Mouse (Mus musculus) heart, embryonic 13.5 days (tissue): ENCODE measurements around the gene Myo7a. TPM values are rescaled to one million over a fixed set of nuclear protein-coding genes. Genes with fewer than 3 reads are reported as not detected.
A peak's percentile ranks its signal among the peaks of the same experiment; 100 is the strongest.

Experiments
- ATAC-seq: fragments of 200-750 bp; cut with Nextera tagmentation; 2 replicates; pipeline ENCODE4 v1.8.0; 2017; ENCODE audit warnings: moderate TSS enrichment; ENCODE audit not compliant: insufficient number of reproducible peaks, low FRiP score, low TSS enrichment; ENCODE audit errors: extremely low read depth
- H3K27ac ChIP-seq: fragments of 300-500 bp; sonication (generic); replicated peaks from 2 replicates; pipeline ENCODE4 v1.5.1; 2015; ENCODE audit warnings: moderate library complexity, mild to moderate bottlenecking, inconsistent platforms
- H3K27me3 ChIP-seq: fragments of 300-500 bp; sonication (generic); replicated peaks from 2 replicates; pipeline ENCODE4 v1.6.1; 2015; ENCODE audit warnings: mild to moderate bottlenecking, inconsistent platforms
- H3K36me3 ChIP-seq: fragments of 300-500 bp; sonication (generic); 2 replicates; pipeline ENCODE4 v1.6.1; 2015; ENCODE audit warnings: mild to moderate bottlenecking, inconsistent platforms
- H3K4me1 ChIP-seq: fragments of 300-500 bp; sonication (generic); 2 replicates; pipeline ENCODE4 v1.6.1; 2015; ENCODE audit warnings: inconsistent platforms
- H3K4me2 ChIP-seq: fragments of 300-500 bp; sonication (generic); 2 replicates; pipeline ENCODE4 v1.6.1; 2015; ENCODE audit warnings: inconsistent platforms, mild to moderate bottlenecking, moderate library complexity
- H3K4me3 ChIP-seq: fragments of 300-500 bp; sonication (generic); 2 replicates; pipeline ENCODE4 v1.5.1; 2015; ENCODE audit warnings: moderate library complexity, mild to moderate bottlenecking, inconsistent platforms
- H3K9ac ChIP-seq: fragments of 300-500 bp; sonication (generic); 2 replicates; pipeline ENCODE4 v1.6.1; 2015; ENCODE audit warnings: inconsistent platforms, mild to moderate bottlenecking, moderate library complexity
- H3K9me3 ChIP-seq: fragments of 300-500 bp; sonication (generic); 2 replicates; pipeline ENCODE4 v1.6.1; 2016; ENCODE audit warnings: inconsistent platforms
- WGBS: fragments of 180-500 bp; shearing (Covaris S2); methylation state at CpG from one replicate; pipeline ENCODE4 v1.1.7; 2015; ENCODE audit warnings: mixed read lengths; 5-methylcytosine and 5-hydroxymethylcytosine counted together
- polyA plus RNA-seq: library from polyadenylated mRNA; unstranded; fragments of >200 nt; fragmentation: Nextera tagmentation; extraction: Ambion mirVana; gene quantifications from 2 replicates; pipeline ENCODE4 v1.2.1, GENCODE M21; 2015

The Myo7a gene
- polyA plus RNA-seq, 1 experiment from 2014 or later = 8.6 TPM

GRCm38 (mm10) chr7:98102488-98102887 lies 16.8 kb downstream of the Myo7a start:
- Histone ChIP-seq H3K4me3 (no peak overlapping the region), H3K4me1 (peaks cover 32% of the 10 kb centered on the region), H3K27ac (peak overlapping the region; percentile 72), H3K9me3 (no peaks in the 10 kb centered on the region), H3K27me3 (no peaks in the 10 kb centered on the region), H3K36me3 (peaks cover 7% of the 10 kb centered on the region), H3K9ac (peak overlapping the region; percentile 80), H3K4me2 (peak overlapping the region; percentile 69)
- 92% methylated on average over 11 of the region's 11 CpGs for WGBS
- ATAC-seq = no peak

DNA sequence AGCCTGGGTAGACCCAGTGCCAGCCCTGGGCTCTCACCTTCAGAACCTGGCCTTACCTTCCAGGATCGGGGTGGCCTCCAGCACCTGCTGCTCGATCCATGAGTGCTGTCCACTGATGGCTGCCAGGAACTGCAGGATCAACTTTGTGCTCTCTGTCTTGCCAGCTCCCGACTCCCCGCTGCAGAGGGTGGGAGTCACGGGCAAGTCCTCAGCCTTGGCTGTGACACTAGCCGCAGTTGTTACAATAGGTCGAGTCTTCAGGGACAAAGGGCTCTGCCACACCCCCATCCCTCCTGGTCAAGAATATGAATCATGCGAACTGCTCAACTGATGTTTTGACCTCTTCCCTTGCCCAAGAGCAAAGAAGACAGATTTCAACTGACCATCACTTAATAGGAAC lies 21.8 kb downstream of the Myo7a start:
- Histone ChIP-seq H3K4me3 (no peak overlapping the region), H3K4me2 (no peak overlapping the region), H3K36me3 (peaks cover 23% of the 10 kb centered on the region), H3K27me3 (no peaks in the 10 kb centered on the region), H3K9ac (no peak overlapping the region), H3K9me3 (peaks cover 7% of the 10 kb centered on the region; the same call in 1 of the 2 replicates), H3K27ac (no peak overlapping the region), H3K4me1 (peaks cover 2% of the 10 kb centered on the region)
- WGBS = 90% methylated on average over 8 of the region's 8 CpGs
- ATAC-seq = no peak

DNA sequence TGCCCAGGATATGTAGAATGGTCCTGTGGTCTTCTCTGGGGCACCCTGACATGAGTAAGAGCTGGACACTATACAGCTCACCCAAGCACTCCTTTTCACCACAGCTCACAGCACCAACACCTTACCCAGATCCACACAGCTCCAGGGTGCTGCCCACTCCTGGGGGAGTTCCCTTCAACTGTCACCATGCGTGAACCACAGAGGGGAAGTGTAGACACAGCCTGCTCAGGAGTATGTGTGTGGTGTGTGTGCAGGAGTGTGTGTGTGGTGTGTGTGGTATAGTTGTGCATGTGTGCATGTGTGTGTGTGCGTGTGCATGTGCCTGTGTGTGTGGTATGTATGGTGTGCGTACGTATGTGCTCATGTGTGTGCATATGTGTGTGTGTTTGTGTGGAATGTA lies 23.5 kb downstream of the Myo7a start:
- WGBS = 87% methylated on average over 4 of the region's 4 CpGs
- H3K9ac ChIP-seq = no peak overlapping the region
- no peak for ATAC-seq
- H3K4me1 ChIP-seq = no peaks in the 10 kb centered on the region
- H3K9me3 ChIP-seq = peaks cover 7% of the 10 kb centered on the region; the same call in 1 of the 2 replicates
- no peak overlapping the region for H3K4me3 ChIP-seq
- no peak overlapping the region for H3K27ac ChIP-seq
- H3K4me2 ChIP-seq = no peak overlapping the region
- peaks cover 23% of the 10 kb centered on the region for H3K36me3 ChIP-seq
- H3K27me3 ChIP-seq = no peaks in the 10 kb centered on the region

DNA sequence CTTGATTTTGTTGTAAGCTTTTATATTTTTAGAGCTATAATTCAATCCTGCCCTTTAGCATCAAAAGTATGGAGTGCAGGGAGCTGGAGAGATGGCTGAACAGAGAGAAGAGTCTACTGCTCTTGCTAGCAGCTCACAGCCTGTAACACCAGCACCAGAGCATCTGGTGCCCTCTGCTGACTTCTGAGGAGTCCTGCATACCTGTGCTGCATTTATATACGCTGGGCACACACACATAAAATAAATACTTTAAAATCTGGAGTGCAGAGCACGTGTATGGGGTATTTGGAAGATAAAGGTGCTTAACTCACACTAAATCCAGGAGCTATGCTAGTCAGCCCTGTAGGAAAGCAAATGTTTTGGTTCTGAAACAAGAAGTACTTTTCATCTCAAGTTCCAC lies 33.0 kb downstream of the Myo7a start:
- Histone ChIP-seq H3K9me3 (no peaks in the 10 kb centered on the region), H3K4me2 (no peak overlapping the region), H3K27ac (no peak overlapping the region), H3K4me3 (no peak overlapping the region), H3K36me3 (no peaks in the 10 kb centered on the region), H3K4me1 (peaks cover 32% of the 10 kb centered on the region), H3K27me3 (no peaks in the 10 kb centered on the region), H3K9ac (no peak overlapping the region)
- WGBS = 38% methylated on average over 2 of the region's 2 CpGs
- ATAC-seq = no peak

- Histone ChIP-seq H3K4me3 (peak overlapping the region; percentile 20; the same call in 1 of the 2 replicates), H3K9ac (peak overlapping the region; percentile 44; the same call in 1 of the 2 replicates)
- no peak for ATAC-seq
These were observed 34.0 kb downstream of the Myo7a start for GRCm38 (mm10) chr7:98085314-98085713.

GRCm38 (mm10) chr7:98084541-98085293 lies 34.6 kb downstream of the Myo7a start:
- ATAC-seq = no peak

More at GRCm38 (mm10) chr7:98085314-98085713, 34.0 kb downstream of the Myo7a start:
- Histone ChIP-seq H3K4me1 (peaks cover 32% of the 10 kb centered on the region), H3K27me3 (no peaks in the 10 kb centered on the region), H3K9me3 (no peaks in the 10 kb centered on the region), H3K36me3 (no peaks in the 10 kb centered on the region), H3K4me2 (peak overlapping the region; percentile 39), H3K27ac (peak overlapping the region; percentile 48)
- WGBS = 54% methylated on average over 7 of the region's 7 CpGs

GRCm38 (mm10) chr7:98082376-98082775 lies 36.9 kb downstream of the Myo7a start:
- Histone ChIP-seq H3K9ac (no peak overlapping the region), H3K27me3 (no peaks in the 10 kb centered on the region), H3K4me1 (peaks cover 32% of the 10 kb centered on the region), H3K9me3 (no peaks in the 10 kb centered on the region), H3K27ac (no peak overlapping the region), H3K4me3 (no peak overlapping the region), H3K36me3 (peaks cover 12% of the 10 kb centered on the region; the same call in 1 of the 2 replicates), H3K4me2 (no peak overlapping the region)
- 36% methylated on average over 5 of the region's 5 CpGs for WGBS
- no peak for ATAC-seq

More at GRCm38 (mm10) chr7:98084541-98085293, 34.6 kb downstream of the Myo7a start:
- 26% methylated on average over 12 of the region's 12 CpGs for WGBS
- no peaks in the 10 kb centered on the region for H3K36me3 ChIP-seq
- peak overlapping the region; percentile 52 for H3K9ac ChIP-seq
- no peaks in the 10 kb centered on the region for H3K27me3 ChIP-seq
- H3K9me3 ChIP-seq = no peaks in the 10 kb centered on the region
- peak overlapping the region; percentile 58 for H3K27ac ChIP-seq
- peak overlapping the region; percentile 39 for H3K4me2 ChIP-seq
- H3K4me1 ChIP-seq = peaks cover 32% of the 10 kb centered on the region
- H3K4me3 ChIP-seq = peak overlapping the region; percentile 20; the same call in 1 of the 2 replicates

DNA sequence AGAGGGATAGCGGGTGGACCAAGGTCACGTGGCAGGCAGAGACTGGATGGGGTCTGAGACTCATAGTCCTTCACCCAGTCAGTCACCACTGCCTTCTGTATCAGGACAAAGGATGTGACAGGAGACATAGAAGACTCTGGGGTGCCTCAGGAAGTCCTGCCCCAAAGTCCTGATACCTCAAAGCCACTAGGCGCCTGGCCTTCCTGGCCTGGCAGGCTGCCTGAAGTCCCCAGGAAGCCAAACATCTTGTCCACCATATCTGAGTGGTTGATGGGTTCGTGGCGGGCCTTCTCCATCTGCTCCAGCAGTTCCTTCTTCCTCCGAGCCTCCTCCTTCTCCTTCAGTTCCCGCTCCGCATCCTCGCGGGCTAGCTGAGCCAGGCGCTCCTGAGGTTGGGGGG lies 41.9 kb downstream of the Myo7a start:
- 74% methylated on average over 11 of the region's 11 CpGs for WGBS

DNA sequence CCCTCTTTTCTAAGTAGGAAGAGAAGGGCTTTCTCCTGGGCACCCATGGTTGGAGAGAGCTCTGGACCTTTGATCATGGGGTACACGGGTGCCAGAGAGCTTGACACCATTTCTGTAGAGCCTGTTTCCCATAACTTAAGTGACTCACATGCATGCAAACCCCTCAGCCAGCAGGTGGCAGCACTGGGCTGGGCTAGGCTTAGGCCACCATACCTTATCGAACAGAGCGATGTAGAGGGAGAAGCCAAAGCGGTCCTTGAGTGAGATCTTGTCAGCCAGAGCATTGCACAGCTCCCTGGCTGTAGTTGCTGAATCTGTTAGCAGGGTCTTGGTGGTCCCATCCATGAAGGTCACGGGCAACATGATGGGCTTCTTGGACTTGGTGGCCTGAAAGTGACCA lies 47.7 kb downstream of the Myo7a start:
- ATAC-seq = no peak
- Histone ChIP-seq H3K27ac (no peak overlapping the region), H3K27me3 (no peaks in the 10 kb centered on the region), H3K4me1 (no peaks in the 10 kb centered on the region), H3K36me3 (peaks cover 15% of the 10 kb centered on the region), H3K4me3 (no peak overlapping the region), H3K9me3 (no peaks in the 10 kb centered on the region), H3K4me2 (no peak overlapping the region), H3K9ac (no peak overlapping the region)
- WGBS = 29% methylated on average over 5 of the region's 5 CpGs

More for the DNA sequence above, 41.9 kb downstream of the Myo7a start:
- Histone ChIP-seq H3K9me3 (no peaks in the 10 kb centered on the region), H3K27me3 (no peaks in the 10 kb centered on the region), H3K36me3 (peaks cover 23% of the 10 kb centered on the region), H3K4me2 (no peak overlapping the region), H3K4me3 (no peak overlapping the region), H3K9ac (no peak overlapping the region), H3K27ac (no peak overlapping the region), H3K4me1 (peaks cover 5% of the 10 kb centered on the region)
- ATAC-seq = no peak

DNA sequence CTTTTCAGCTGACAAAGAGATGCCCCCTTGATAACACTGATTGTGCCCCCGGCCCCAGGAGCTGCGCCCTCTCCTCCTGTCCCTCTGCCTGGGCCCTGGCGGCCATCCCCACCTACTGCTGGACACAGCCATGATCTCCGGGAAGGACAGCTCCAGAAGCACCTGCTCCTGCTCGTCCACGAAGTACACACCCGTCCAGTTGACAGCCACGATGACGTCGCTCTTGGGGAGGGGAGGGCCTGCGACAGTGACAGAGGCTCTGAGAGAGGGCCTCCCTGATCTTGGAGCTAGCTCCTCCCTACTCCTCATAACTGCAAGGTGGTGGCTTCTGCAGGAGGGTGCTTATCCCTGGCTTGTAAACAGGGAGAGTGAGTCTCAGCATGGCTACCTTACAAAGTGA lies 53.1 kb downstream of the Myo7a start:
- H3K4me3 ChIP-seq = no peak overlapping the region
- 53% methylated on average over 11 of the region's 11 CpGs for WGBS
- no peak for ATAC-seq

GRCm38 (mm10) chr7:98054942-98055341 lies 64.4 kb downstream of the Myo7a start:
- whole genome bisulfite sequencing = 83% methylated on average over 8 of the region's 8 CpGs

More for the DNA sequence above, 53.1 kb downstream of the Myo7a start:
- Histone ChIP-seq H3K36me3 (peaks cover 8% of the 10 kb centered on the region), H3K9ac (no peak overlapping the region), H3K27me3 (no peaks in the 10 kb centered on the region), H3K4me1 (no peaks in the 10 kb centered on the region), H3K27ac (no peak overlapping the region), H3K9me3 (no peaks in the 10 kb centered on the region), H3K4me2 (no peak overlapping the region)

More at GRCm38 (mm10) chr7:98054942-98055341, 64.4 kb downstream of the Myo7a start:
- Histone ChIP-seq H3K9ac (no peak overlapping the region), H3K4me1 (0 out of 2 replicates have a peak, but pooled peaks cover 4% of the 10 kb centered on the region), H3K27me3 (no peaks in the 10 kb centered on the region; the same call in 1 of the 2 replicates), H3K36me3 (0 out of 2 replicates have a peak, but pooled peaks cover 6% of the 10 kb centered on the region), H3K4me3 (no peak overlapping the region), H3K4me2 (no peak overlapping the region), H3K27ac (no peak overlapping the region), H3K9me3 (no peaks in the 10 kb centered on the region)
- no peak for ATAC-seq
